Mouse (Mus musculus) gastrocnemius, postnatal 14 days (tissue): ENCODE measurements around the gene Hoxc6. TPM values are rescaled to one million over a fixed set of nuclear protein-coding genes. Genes with fewer than 3 reads are reported as not detected.

Experiments
- DNase-seq: peaks from one replicate; pipeline ENCODE4 v3.0.0; 2021; ENCODE audit warnings: mixed read lengths
- intact Hi-C: fragments of 180-260 bp; cut with DNase I; formaldehyde crosslinking; loops from one replicate; pipeline ENCODE4 v1.15.1; 2025; ENCODE audit warnings: low total_unique reads
- total RNA-seq, 2 experiments: library from RNA; stranded (reverse); gene quantifications; 2 replicates each; pipeline ENCODE4 v1.2.3; 2021

Gene Hoxc6
- total RNA-seq, 2 experiments from 2014 or later = 5.2 to 5.9 TPM

DNA sequence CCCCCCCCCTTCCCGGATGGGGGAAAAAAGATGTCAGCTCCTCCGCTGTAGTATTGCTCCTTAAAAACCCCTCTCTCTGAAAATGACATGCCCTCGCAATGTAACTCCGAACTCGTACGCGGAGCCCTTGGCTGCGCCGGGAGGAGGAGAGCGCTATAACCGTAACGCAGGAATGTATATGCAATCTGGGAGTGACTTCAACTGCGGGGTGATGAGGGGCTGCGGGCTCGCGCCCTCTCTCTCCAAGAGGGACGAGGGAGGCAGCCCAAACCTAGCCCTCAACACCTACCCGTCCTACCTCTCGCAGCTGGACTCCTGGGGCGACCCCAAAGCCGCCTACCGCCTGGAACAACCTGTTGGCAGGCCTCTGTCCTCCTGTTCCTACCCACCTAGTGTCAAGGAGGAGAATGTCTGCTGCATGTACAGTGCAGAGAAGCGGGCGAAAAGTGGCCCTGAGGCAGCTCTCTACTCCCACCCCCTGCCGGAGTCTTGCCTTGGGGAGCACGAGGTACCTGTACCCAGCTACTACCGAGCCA is 31.2 kb upstream of the Hoxc6 start, which contains the start of gene Hoxc10:
TSS of gene Hoxc10 (plus strand) at position 21 of the 536 bp plus-strand sequence.
- intact Hi-C loops = no loop called here
- no peak for DNase-seq

DNA sequence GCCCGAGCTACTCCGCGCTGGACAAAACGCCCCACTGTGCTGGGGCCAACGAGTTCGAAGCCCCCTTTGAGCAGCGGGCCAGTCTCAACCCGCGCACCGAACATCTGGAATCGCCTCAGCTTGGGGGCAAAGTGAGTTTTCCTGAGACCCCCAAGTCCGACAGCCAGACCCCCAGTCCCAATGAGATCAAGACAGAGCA is 30.8 kb upstream of the Hoxc6 start, which contains the start of gene Hoxc5:
TSS of gene Hoxc5 (plus strand) at position 132 of the 199 bp plus-strand sequence.
- intact Hi-C loops = no loop called here
- no peak for DNase-seq

DNA sequence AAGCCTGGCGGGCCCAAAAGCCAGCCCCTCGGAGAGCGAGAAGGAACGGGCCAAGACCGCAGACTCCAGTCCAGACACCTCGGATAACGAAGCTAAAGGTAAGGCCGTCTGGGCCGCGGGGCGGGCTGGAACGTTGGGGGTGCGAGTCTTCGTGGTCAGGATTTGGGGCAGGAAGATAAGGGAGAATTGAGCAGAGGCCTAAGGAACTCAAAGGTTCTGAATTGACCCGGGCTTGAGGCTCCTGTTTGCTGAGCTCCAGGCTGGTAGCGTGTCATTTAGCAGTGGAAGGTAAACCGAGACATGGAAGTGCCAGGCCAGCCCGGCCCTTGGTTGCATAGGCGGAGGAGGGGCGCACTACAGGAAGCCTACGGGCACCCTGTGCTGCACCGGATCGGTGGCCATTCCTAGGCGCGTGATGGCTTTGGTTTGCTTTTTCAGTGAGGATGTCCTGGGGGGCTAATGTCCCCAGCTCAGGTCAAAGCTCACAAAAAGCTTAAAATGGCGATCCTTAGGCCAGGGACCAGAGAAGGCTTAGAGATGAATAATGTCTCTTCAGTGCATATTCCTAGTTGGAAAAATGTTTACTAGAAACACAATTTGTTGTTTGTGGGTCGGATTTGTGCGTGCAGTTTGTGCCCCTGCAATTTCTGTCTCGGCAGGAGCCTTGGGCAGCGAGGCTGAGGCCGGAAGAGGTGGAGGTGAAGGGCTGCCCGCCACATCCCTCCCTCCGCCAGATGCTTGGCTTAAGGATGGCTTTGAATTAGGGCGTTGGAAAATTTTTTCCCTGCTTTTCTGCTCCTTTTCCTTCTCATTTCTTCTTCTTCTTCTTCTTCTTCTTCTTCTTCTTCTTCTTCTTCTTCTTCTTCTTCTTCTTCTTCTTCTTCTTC is 30.3 kb upstream of the Hoxc6 start:
- DNase-seq = no peak
- intact Hi-C loops = no loop called here

DNA sequence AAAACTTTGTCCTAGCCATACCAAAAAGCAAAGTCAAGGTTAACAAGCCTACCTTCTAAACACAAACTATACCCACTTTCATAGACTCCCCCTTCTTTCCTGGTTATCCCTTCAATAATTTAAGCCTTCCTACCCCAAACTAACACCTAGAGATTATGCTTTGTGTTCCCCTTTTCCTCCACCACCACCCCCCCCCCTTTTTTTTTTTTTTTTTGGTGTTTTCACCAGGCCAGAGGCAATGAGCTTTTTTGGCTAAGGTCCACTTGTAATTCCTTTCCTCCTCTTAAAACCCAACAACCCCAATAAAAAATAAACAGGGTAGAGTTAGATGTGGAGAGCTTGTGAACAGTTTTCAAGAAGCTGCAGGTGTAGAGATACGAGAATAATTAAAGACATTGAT is 28.8 kb upstream of the Hoxc6 start:
- DNase-seq = no peak
- intact Hi-C loops = no loop called here

DNA sequence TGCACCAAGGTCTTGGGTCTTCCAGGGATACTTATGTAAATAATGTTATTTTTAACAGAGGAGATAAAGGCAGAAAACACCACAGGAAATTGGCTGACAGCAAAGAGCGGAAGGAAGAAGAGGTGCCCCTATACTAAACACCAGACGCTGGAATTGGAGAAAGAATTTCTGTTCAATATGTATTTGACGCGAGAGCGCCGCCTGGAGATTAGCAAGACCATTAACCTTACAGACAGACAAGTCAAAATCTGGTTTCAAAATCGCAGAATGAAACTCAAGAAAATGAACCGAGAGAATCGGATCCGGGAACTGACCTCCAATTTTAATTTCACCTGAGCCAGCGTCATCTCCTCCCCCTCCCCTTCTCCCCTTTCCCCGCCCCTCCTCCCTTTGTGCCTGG is 27.3 kb upstream of the Hoxc6 start:
- intact Hi-C loops = no loop called here
- no peak for DNase-seq

DNA sequence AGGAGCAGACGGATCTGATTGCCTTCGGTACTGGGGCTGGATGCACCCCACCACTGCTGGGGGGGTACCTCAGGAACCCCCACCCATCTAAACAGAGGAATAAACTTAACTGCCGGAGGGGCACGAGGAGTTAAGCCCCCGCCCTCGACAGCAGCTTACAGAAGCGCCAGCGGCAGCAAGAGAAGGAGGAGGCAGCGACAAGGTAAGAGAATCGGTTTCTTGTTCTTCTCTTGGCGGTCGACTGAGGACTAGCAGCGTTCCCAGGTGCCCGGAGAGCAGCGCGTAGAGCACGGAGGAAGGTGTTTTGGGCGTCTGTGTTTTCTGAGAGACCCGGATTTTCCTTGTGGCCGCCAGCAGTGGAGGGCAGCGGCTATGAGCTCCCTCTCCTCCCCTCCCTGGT is 25.8 kb upstream of the Hoxc6 start:
- intact Hi-C loops = no loop called here
- no peak for DNase-seq

DNA sequence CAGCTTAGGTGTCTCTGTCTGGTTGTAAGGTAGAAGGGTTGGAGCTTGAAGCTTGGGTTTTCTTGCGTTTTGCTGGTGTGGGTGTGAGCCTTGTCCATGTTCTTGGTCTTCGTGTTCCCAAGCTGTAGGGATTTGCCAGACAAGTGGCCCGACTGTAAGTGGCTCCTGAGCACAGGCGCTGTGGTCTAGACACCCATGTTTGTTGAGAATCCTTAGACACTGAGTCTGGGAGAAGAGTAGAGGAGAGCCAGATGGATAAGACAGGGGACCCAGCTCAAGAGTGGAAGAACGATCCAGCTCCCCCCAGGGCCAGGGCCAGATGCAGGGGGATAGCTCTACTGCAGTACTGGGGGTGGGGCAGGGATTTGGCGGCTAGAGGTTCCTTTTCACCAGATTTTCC is 25.3 kb upstream of the Hoxc6 start:
- no peak for DNase-seq
- intact Hi-C loops = no loop called here

DNA sequence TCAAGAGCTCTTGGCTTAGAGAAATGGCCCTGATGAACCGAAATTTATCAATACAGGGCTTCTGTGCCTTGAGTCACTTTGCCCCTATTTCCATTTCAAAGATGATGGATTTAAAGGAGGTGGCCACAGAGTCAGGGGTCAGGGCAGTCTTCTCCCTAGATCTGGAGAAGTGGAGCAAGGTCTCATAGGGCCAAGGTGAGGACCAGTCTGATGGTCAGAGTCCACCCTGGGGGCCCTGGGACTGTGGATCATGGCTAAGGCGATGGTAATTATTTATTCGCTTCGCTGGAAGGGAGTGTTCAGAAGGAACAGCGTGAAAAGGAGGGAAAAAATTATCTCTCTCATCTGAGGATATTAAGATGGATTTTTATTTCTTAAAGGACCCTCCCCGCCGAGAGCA is 23.0 kb upstream of the Hoxc6 start:
- DNase-seq = no peak
- intact Hi-C loops = no loop called here

DNA sequence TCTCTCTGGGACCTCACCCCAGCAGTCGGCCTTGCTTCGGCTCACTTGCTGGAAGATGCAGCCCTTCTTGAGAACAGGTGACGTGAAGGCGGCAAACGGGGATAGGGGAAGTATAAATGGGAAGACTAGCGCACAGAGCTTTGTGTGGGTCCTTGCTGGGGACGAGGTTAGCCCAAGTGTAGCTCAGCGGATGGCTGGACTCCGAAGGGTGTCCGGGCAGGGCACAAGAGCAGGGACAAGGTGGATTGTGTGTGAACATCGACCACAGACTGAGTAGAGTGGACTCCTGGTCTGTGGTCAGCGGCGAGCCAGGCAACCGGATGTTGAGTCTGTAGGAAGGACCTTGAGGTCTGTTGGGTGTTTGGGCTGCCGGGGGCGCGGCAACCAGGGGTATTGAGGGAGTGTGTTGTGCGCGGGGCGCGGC is 22.4 kb upstream of the Hoxc6 start:
- no peak for DNase-seq
- intact Hi-C loops = no loop called here

DNA sequence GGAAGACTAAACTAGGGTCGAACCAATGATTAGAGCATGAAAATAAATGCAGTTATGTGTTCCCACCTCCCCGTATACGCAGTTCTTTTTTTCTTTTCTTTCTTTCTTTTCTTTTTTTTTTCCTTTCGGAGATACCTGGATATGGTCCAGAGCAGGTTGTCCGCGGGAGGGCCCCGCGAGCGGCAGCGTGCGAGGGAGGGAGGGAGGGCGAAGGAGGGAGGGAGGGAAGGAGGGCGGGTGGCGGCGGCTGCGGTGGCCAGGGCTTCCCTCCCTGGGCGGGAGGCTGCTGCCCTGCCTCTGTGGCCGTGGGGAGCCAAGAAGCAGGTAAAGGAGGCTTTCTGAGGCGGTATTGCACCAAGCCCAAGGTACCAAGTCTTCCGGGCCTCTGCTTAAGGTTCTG is 21.9 kb upstream of the Hoxc6 start, which contains the start of gene Hoxc9:
TSS of gene Hoxc9 (plus strand) at position 269 of the 400 bp plus-strand sequence.
- no peak for DNase-seq
- intact Hi-C loops = no loop called here

DNA sequence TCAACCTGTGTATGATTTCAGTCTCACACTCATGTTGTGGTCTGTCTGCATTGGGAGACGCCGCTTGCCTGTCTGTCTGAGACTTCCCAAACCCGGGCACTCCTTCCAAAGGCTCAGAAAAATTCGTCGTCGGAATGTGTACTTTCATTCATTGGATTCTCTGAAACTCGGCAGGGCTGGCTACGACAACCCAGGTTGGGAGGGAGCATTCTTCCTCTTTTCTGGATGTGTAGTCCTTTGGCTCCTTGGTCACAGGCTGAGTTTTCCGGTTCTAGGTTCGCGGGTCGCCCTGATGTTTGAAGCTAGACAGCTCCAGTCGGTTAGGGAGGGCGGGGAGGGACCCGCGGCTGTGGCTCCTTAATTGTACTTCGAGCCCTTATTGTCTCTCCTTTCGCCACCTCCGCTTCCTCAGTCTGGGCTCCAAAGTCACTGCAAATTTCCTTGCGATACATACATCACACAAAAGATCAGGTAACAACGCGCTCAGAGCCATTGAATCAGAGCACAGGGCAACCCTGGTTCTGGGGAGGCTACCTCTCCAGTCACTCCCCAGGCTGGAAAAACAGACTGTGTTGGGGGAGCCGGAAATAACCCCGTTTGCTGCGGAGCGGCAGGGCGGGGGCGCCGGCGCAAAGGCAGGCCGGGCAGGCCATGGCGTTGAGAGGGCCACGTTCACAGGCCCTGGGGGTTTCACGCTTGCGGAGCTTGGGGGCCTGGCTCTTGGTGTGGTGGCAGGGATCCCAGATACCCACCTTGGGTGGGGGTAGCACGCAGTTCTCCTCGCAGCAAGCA is 21.2 kb upstream of the Hoxc6 start:
- no peak for DNase-seq

DNA sequence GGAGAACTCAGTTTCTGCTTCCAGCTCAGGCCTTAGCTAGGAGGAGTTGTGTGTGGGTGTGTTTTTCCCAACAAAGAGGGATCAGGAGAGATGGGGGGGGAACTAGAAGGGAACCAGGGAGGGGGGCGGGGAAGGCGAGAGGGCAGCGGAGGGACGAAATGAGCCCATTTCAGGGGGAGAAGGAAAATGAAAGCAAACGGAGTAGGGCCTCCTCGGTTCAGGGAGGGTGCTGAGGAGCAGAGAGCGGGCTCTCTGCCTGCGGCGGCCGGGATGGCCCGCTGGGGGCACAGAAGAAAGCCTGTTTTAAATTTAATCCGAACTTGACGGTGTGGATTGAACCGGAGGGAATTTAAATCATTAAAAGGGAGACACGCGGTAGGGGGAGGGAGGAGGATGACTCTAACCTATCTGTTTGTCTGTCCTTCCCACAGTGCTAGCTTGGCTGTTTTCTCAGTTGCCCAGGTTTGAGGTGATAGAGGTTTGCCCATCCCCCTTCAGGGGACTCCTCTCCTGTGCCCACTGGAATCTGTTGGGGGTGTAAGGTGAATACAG is 20.6 kb upstream of the Hoxc6 start:
- no peak for DNase-seq
- intact Hi-C loops = no loop called here

More for the DNA sequence above, 21.2 kb upstream of the Hoxc6 start:
- intact Hi-C loops = no loop called here

DNA sequence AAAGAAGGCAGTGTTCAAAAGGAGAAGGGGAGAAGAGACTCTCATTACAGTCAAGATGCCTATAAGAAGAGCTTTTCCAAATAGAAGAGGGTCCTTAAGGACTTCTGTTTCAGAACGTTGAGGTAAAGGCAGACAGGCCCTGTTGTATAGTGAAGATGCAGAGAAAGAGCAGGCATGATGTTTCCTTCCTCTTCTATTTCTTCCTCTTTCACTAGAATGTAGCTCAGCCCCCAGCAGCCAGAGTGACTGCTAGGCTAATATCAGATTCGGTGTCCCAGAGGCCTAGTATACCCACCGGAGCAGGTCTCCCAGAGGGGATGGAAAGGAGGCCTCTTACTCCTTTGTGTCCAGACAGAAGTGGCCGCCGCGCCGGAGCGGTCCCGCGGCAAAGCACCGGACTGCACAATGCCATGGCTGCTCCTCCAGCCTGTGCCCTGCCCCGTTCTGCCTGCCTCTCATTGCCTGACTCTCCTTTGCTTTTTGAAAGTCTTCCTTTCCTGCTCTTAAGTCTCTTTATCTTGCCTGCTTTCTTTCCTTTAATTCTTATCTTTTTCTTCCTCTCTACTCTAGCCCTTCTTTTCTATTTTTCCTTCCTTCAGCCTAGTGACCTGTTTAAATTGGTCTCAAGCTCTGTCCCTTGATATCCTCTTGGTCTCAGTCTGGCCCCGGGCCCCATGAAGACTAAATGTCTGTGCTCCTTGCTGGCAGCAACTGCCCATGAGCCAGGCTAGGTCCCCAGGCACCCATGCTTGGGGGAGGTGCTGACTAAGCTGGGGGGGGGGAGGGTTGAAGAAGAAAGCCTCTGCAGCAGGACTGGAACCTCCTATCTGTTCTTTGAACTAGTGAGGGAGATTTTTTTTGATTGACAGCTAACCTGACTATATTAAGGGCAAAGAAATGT is 19.2 kb upstream of the Hoxc6 start:
- intact Hi-C loops = no loop called here
- DNase-seq = no peak

DNA sequence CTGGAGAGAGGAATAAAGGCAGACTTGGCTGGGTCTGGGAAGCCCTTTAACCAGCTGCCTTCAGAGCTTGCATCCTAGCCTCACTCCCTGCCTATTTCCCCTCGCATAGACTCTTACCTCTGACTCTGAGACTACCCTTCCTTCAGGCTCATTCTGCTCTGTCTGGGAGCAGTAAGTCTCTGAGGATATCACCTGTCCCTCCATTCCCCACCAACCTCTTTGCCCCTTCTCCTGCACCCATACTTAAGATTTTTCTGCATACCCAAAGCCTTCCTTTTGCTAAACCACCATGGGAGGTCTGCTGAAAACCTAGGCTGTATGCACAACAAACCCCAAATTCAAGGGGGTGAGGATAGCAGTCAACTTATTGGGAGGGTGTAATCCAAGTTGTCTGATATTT is 18.1 kb upstream of the Hoxc6 start:
- no peak for DNase-seq
- intact Hi-C loops = no loop called here

DNA sequence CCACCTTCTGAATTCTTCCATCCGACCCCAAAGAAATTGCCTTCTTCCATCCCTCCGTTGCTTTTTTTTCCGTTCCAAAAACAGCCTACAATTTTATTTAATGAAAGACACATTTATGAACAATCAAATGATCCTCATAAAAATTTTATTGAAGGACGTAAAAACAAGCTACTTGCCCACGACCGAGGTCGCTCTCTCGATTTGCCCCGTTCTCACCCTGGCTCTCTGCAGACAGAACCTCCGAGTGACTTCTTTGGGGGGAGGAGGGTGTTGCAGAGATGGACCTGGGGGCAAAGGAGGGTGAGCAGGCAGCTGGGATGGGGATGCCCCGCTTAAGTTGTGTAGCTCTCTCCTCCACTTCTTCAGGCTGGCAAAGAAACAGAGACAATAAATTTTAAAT is 17.7 kb upstream of the Hoxc6 start:
- intact Hi-C loops = no loop called here
- DNase-seq = no peak

DNA sequence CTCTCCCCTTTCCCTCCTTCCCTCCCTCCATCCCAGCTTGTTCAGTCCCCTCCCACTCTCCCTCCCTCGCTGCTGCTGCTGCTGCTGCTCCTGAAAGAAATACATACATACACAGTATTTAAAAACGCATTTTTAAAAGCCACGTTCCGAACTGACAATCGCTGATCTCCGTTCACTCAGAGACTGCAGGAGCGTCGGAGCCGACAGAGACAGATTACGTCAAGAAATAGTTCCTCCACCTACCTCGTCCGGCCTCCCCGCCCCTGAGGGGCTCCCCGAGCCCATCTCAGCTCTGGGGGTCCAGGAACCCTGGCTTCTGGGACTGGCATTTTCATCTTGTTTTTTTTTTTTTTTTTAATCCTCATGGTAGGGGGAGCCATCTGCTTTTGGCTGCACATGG is 17.1 kb upstream of the Hoxc6 start:
- intact Hi-C loops = no loop called here
- DNase-seq = no peak

DNA sequence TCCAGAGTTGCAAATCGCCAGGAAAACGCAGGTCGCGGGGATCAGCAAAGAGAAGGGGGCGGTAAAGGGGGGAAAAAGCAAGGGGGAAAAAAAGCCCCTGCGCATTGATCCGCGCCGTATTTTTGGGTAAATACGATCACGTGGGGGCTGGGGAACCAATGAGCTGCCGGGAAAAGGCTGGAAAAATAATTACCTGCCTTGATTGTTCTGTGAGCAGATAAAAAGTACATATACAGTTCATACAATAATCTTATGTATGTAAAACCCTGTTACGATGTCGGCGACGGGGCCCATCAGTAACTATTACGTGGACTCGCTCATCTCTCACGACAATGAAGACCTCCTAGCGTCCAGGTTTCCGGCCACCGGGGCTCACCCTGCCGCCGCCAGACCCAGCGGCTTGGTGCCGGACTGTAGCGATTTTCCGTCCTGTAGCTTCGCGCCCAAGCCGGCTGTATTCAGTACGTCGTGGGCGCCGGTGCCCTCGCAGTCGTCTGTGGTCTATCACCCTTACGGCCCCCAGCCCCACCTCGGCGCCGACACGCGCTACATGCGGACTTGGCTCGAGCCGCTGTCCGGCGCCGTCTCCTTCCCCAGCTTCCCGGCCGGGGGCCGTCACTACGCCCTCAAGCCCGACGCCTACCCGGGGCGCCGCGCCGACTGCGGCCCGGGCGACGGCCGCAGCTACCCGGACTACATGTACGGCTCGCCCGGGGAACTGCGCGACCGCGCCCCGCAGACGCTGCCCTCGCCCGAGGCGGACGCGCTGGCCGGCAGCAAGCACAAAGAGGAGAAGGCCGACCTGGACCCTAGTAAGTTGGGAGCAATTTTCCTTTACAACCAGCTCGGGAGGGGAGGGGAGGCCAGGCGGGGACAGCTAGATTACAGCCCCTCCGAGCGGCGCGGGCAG is 16.4 kb upstream of the Hoxc6 start:
- intact Hi-C loops = no loop called here
- DNase-seq = peak; percentile 74

DNA sequence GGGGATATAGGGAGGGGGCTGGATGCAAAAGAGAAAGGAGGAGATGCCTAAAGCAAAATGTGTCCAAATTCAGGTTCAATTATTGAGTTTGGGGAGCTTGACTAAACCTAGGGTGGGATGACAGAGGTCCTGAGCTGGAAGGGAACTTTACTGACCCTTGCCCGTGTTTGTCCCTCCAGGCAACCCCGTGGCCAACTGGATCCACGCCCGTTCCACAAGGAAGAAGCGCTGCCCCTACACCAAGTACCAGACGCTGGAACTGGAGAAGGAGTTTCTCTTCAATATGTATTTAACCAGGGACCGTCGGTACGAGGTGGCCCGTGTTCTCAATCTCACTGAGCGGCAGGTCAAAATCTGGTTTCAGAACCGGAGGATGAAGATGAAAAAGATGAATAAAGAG is 14.3 kb upstream of the Hoxc6 start:
- intact Hi-C loops = no loop called here
- no peak for DNase-seq
